Mouse (Mus musculus) thymus, postnatal 36 days (tissue): ENCODE data around the gene Golt1b.
A peak's percentile ranks its signal among the peaks of the same experiment; 100 is the strongest.
"Not testable (repeated sequence)": the region's sequence is repeated elsewhere in the genome, so short reads cannot be mapped to it uniquely, and the experiment has no call there.

Source experiments
- DNase-seq, 2 experiments: peaks; one replicate each; pipeline ENCODE4 v3.0.0; 2022; ENCODE audit warnings: mixed read lengths in 2 of 2

Golt1b gene

DNA sequence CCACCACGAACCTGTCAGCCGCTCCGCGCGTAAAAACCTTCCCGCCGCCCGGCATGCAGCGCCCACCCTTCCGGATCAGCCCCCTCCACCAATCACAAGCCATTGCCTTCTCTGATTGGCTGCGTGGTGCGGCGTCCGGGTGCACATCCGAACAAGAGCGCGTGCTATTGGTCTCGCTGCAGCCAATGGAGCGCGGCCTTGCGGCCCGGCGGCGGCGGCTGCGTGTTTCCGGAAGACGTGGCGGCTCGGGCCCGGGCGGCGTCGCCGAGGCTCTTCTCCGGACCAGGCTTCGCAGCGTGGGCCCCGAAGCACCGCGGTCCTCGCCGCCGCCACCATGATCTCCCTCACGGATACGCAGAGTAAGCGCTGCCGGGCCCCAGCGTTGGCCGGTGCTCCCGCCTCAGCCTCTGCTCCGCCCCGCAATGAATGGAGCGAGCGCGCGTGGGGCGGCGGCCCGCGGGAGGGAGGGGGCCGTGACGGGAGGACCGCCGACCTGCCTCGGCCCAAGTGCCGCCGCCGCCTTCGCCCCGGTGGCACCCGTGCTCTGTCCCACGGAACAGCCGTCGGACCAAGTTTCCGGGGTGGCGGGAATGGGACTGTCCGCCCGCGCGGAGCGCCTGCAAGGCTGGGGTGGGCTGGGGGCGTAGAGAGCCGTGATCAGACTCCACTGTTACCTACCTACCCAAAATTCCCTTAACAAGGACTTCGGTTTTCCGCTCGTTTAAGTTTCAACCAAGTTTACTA lies at the start of gene Golt1b, which contains the start of gene Recql:
Golt1b (plus strand) TSS at position 211 of the 744 bp plus-strand sequence.
Recql (minus strand) TSS at position 77 of the 744 bp plus-strand sequence.
- DNase-seq = peak; percentile 97

DNA sequence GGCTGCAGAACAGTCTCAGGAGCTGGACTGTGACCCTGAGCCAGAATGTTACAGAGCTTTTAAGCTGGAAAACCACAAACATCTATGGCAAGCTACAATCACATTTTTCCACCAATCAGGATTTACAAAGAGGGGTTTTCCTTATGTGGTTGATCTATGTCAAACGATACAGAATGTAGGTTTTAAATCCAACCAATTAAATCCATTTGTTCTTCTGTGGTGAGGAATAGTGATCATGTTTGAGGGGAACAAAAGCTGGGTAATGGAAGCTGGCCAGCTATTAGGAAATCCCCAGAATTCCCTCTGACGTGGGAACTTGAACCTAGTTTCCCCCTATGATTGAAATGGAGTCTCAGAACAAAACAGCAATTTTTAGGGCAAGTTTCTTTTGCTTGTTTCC lies 48.1 kb upstream of the Golt1b start:
- no peak for DNase-seq

DNA sequence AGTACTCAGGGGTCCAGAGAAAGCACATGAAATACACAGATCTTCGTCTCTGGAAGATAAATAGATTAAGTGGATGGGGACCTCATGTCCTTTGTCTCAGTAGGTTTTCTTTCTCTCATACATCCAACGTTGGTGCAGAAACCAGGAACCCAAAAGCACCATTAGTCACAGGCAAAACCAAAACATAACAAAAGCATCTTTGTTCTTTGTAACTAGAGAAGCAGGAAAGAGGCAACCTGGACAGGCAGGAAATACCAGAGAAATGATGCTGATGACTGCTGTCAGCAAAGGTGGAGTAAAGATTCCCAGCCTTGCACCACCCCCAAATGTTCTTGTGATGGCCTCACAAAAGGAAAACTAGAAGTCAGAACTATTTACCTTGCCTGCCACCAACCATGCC lies 47.4 kb upstream of the Golt1b start:
- no peak for DNase-seq

DNA sequence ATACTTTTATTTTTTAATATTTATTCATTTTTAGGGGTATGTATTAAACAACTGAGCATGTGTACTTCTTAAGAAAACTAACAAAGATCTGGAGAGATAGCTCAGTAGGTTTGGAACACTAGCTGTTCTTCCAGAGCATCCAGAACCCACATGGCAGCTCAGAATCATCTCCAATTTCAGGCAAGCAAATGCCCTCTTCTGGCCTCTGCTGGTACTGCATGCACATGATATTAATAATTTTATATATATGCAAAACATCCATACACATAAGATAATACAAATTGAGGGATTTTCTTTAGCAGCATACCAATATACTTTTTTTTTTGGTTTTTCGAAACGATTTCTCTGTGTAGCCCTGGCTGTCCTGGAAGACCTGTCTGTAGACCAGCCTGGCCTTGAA lies 43.5 kb upstream of the Golt1b start:
- peak; percentile 17 to 36 for DNase-seq

DNA sequence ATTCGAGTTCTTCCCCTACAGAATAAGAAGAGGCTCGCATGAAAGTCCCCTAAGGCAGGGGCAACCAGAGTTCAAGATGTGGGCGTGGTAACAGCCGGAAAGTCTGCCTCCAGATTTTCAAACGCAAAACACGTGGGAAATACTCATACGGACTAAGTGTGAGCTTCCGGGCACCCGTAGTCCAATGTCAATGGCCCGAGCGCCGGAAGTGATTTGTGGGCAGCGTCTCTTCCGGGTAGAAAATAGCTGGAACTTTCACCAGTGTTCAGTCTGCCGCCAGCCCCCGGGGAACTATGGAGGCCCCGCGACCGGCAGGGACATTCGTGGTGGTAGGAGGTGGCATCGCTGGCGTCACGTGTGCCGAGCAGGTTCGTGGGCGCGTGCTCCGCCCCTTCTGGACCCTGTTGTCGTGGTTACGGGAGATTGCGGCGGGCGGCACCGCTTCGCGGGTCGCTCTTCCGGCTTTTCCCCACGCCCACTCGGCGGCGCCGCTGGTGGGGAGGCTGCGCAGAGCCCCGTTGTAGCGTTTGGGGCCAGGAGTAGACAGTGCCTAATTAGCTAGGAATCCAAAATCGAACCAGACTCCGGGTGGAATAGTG lies 41.5 kb upstream of the Golt1b start, which contains the start of gene Pyroxd1:
Pyroxd1 (plus strand) TSS at position 215 of the 599 bp plus-strand sequence.
- DNase-seq = peak; percentile 86 to 89

DNA sequence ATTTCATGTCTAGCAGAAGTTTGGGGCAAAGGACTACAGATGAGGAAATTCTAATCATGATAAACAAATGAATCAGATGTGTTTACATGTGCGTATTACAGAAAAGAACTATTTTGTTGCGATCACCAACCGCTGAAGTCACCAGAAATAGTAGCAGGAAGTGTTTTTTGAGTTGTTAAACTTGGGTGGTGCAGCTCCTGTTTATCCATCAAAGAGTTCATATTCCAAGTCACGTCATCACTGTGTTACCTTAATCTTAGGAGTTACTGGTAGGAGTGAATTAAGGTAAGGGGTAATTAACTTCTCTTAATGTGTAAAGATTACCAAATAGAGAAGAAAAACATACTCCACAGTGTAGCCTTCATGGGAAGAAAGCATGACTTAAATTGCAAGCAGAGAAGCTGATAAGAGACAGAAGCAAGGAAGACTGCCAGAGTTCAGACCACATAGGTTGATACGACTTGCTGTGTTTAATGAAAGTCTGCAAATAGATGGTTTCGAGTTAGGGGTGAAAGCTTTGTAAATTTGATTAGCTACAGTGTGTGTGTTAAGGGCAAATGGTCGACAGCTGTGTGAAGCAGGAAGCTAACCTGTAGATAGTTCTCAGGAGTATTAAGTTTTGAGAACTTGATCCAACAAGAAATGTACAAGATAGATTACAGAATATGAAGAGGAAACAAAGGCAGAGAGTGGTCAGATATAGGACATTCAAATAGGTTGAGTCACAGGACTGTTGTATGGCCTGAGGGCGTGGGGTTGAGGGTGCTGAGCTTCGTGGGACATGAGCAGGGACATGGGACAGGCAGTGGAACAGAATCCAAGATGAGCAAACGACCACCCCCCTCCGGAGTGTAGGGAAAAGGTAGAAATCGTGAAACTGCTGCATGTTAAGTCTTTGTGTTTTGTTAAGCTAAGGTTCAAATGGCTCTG lies 40.6 kb upstream of the Golt1b start:
- DNase-seq = no peak

DNA sequence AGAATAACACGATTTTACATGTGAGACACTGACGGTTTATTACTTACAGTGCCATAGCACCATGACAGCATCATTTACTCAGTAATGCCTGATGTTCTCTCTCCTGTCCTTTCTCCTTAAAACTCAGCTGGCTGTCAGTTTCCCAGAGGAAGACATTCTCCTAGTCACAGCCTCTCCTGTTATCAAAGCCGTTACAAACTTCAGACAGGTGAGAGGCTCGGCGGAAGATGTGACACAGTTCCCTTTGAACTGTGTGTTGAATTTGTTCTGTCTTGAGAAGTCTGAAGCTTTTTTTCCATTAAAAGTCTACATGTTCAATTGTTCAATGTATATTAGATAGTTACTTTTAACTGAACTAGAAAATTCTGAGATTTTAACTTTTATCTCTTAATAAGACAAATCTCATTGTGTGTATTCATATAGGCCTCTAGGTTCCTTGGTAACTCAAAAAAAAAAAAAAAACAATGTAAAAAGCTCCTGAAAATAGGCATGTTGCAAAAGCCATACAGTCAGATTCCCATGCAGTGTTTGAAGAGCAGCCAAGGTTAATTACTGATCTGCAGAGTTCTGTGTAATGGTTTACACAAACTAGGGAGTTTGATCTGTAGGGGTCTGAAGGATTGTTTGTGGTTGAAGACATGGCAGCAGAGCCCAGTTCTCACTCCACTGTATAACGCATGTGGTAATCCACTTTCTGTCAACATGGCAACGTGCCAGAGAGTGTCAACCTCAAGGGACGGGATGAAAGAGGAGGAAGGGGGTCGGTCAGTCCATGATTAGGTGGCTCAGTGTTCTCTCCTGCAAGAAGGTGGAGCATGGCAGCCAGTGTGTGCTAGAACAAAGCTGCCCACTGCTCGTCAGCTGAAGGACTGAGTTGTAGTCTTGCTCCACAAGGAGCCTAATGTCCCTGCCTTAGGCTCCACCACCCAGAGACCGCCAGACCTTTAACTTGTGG lies 39.3 kb upstream of the Golt1b start:
- DNase-seq = no peak

DNA sequence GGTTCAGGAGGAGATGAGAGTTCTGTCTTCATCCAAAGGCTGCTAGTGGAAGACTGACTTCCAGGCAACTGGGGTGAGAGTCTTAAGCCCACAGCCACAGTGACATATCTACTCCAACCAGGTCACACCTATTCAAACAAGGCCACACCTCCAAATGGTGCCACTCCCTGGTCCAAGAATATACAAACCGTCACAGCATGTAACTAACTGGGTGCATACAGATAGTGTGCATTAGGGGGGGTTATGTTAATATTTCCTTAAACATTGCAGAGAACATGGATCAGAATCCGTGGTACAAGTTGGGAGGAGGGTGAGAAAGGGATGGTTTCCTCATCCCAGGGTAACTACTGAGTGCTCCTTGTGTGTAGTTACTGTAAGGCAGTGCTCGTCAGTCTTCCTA lies 34.9 kb upstream of the Golt1b start:
- DNase-seq = not testable (repeated sequence)

DNA sequence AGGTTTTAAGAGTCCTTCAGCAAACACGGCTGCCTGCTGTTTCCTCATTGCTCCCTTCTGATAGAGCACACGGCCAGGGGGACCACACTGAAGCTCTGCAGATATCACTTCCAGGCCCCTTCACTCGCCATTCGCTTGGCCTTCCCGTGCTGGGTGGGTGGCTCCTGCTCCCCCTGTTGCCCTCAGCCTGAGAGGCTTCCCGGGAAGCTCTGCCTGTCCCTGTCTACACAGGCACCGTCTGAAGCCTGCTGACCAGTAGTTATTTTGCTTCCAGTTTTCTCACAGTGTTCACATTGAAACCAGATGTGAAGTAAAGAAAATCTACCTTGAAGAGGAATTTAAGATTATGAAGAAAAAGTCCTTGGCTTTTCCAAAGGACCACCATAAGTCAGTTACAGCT lies 29.9 kb upstream of the Golt1b start:
- DNase-seq = no peak

DNA sequence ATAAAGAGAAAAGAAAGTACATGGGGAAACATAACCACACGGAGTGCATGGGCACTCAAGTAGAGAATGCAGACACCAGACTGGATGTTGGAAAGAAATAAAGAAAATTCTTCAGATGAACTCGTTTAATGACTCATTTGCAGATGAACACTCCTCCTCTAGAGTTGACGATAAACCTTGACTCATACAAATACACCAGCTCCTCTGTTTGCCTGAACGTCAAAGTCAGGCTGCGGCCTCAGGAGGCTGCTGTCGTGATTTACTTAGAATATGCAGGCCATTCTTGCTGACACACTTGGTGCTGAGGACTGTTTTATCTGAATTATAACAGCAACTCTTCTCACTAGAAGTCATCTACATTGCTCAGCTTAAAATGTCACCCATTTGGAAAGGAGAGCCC lies 25.0 kb upstream of the Golt1b start:
- no peak for DNase-seq

DNA sequence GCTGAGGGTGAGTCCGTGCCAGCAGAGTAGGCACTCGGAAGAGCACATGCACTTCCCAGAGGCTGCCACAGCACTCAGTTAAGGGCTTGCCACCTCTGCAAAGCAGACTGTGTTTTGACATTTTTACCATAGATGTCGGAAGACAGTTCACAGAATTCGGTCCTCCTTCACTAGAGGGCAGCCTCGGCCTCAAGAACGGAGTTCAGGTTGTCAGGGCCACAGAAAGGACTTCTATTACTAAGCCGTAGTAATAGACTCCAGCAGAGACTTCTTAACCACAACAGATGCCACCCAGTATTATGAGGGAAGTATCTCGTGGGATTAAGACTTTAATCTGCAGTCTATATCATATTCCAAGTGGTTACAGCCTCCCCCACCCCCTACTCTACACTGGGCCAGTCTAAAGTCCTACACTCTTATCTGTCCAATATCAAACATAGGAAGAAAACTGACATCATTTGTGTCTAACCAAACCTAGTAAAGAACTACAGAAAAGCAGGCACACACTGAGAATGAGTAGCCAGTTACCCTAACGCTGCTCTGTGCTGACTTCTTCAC lies 23.9 kb upstream of the Golt1b start:
- DNase-seq = no peak

DNA sequence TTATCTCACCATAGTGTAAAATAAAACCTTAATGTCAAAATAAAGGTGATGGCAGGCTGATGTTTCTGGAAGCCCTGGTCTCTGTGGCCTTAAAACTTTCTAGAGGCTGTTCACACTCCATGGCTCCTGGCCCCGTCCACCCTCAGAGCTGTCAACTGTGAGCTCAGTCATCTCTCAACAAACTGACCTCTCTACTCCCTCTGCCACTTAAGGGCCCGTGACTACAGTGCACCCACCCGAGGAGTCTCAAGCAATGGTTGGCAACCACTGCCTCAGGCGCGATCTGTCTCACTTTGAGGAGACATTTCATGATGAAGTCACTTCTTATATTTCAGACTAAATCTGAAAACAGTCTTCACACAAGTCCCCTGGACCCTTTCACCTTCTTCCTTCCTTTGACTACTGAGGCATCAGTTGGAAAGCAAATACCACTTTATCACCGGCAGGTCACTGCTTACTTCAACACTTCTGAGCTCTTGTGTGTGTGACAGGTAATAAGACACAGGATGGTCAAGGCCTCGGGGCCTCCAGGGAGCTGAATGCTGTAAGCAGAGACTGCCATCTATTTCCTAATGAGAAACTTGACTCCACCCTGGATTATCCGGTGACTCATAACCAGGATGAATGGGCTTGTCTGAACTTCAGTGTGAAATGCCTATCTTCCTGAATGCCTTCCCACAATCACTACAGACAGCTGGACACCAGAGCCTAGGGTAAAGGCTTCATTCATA lies 21.1 kb upstream of the Golt1b start:
- DNase-seq = no peak

DNA sequence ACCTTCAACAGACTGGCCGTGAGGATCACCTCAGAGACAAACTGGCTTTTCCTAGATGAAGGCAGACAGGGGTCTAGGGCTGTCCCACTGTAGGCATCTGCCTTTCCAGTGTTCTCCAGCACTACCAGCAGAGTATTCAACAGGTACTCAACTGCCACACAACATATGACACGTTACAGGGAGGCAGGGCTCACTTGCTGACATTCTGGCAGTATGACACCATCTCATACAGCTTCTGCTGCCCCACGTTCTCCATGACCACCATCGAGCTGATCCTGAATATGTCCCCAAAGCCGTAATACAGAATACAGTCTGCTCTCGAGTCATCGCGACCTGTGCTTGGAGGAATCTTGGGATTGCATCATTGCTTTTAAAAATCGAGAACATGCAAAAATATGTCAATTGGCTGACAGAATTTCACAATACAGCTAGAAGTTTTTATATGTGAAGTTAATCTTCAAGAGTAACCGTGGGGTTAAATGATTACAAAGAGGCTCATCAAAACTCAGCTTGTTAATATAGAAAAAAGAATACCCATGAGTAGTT lies 20.5 kb upstream of the Golt1b start:
- no peak for DNase-seq

DNA sequence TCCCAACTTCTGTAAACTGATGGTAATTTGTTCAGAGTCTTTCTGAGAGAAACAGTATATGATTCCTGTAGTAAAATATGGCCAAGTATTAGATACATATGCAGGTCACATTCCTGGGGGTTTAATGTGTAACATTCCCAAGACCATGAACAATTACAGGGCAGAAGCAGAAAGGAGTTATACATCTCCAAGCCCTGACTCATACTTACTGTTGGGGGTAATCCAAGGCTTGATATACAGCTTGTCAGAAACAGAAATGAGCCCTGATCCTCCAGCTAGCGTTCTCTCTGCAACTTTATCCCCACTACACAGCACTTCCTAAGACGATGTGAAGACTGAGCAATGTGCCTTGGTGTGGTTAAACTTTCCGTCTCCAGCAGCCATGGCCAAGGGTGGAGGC lies 19.5 kb upstream of the Golt1b start:
- no peak for DNase-seq

DNA sequence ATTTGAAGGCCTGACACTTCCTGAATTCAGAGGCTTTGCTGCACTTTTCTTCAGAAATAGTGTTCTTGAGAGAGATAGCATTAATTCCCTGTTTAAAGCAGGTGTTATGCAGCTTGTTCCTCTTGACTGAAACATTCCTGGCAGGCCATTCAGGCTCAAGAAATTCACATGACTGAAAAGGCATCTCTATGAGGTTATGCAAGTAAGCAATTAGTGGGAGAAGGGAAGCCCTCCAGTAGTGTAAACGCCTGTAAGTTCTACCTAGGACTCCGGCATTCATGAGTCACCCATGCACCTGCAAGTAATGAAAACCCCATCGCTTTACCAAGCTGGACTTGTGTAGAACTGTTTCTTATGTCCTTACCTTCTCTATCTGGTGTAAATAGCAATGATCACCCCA lies 17.5 kb upstream of the Golt1b start:
- DNase-seq = no peak

DNA sequence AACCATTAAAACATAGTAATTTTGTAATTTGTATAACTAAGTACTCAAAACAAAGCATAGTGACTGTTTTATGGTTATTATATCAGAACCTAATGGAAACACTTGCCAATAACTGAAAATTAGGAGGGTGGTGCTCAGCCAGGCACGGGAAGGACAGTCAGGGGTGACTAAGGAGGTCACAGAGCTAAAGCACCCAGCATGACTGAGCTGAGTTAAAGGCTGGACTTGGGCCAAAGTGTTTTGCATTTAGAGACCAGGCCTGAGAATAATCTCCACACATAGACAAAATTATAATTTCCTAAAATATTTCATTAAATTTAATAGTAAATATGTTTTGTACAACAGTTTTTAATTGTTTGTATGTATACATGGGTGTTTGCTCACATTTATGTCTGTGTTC lies 9.9 kb upstream of the Golt1b start:
- DNase-seq = no peak

DNA sequence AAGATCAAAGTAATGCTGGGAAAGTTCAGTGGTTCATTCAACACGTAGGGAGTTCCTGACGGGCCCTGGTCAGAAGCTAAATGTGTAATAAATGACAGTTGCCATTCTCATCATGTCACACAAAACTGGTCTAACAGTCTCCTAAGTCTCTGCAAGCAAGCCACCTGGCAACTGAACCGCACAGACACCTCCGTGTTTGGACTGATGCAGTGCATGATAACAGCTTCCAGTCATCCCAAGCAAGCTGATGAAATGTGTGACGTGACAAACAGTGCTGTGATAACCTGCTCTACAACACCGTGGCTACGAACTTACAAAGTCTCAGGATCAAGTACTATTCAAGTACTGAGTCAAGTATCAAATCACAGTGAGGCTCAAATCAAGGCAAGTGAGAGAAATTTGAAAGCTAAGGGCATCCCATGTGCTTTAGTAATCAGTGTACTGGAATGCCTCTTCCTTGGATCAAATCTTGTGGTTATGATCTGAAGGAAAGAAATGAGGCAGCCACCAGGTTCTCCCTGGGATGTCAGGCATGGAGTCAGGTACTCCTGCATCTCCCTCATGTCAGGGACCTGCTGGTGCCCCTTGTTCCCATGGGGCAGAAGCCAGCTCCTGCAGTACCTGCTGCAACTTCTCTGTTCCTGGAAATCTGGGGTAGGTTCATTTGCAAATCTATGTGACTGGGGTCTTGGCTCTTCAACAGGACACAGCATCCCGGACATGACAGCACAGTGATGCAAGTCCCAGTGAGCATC lies 8.3 kb upstream of the Golt1b start:
- DNase-seq = no peak

DNA sequence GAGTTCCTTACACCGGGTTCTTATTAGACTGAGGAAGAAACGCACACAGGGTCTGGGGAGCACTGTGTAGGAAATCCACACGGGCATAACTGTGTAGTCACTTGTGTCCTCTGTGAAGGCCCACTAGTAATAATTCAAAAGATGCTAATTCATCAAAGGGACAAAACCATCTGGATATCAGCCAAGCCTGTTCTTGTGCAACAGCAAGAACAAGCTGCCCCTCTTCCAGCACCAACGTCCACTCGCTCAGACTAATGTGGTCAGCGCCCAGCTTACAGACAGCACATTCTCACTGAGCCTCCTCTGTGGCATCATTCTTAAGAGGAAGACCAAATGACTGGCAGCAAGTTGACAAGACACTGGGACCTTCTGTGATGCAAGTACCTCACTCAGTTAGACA lies 7.1 kb upstream of the Golt1b start:
- DNase-seq = no peak

DNA sequence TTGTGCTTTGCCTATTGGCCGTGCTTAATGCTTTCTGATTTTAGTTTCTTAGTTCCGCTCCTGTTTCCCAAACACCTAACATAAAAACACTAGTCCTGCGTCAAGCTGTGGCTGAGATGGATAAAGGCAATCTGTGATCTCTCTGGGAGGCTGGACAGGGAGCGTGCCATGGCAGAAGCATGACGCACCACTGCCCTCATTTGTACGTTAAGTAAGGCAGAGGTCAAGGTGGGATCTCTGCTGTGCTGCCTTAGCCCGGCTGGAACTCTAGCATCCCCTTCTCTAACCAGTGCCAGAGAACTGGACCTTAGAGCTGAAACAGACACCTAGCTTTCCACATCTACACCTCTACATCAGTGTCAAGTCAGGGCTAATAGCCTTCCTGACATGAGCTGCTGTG lies 5.4 kb upstream of the Golt1b start:
- DNase-seq = no peak

DNA sequence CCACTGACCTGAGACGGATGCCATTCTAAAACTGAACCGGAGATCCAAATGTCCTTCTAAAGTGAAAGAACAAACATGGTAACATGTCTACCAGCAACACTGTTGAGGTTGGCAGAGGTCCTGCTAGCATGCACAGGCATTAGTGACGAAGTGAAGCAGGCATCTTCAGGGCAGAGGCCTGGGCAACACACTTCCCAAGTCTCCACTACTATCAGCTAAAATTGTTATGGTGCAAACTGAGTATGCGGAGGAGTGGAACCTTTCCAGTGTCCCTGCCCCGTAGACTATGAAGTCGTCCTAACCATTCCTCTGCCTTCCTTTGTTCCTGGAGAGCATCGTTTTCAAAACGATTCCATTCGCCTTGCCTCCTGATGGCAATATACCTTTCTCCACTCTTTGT lies 2.5 kb upstream of the Golt1b start:
- no peak for DNase-seq
